Mouse (Mus musculus): ENCODE measurements around the gene Mrpl42.

The Mrpl42 gene

GRCm38 (mm10) chr10:95458050-95458806, 43.5 kb downstream of the Mrpl42 start:
- DNase-seq (ENCODE audit: low read depth, low spot score) = no peak

DNA sequence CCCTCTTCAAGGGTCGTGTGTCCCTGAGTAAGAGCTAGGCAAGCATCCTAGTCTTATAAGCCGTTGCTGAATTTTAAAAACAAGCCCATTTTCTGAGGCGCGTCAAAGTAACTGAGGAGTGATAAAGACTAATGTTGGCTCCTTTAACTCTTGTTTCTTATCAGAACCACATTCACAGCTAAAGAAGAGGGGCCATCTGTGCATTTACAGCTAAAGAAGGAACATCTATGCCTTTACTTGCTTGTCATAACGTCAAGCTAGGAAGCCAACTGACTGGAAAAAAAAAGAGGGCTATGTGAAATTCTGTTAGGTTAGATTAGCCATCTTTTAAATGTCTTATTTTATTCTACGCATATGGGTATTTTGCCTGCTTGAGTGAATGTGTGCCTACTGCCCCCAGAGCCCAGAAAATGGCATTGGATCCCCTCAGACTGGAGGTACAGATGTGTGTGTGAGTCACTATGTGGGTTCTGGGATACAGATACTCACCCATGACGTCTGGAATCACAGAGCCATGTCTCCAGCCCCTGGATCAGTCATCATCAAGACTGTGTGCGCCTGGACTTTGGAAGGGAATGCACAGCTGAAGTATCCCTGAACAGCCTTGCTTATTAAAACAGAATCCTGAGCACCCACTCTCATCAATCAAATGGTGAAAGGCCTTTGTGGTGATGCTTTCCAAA, 44.2 kb downstream of the Mrpl42 start:
- peak; percentile 44 for DNase-seq (ENCODE audit: low read depth, low spot score)

GRCm38 (mm10) chr10:95456103-95456502, 45.6 kb downstream of the Mrpl42 start:
- no peak for DNase-seq (ENCODE audit: low read depth, low spot score)

- DNase-seq (ENCODE audit: low read depth, low spot score) = no peak
These were observed 48.5 kb downstream of the Mrpl42 start for GRCm38 (mm10) chr10:95453282-95453681.

- no peak for DNase-seq (ENCODE audit: low read depth, low spot score)
These were observed 52.7 kb downstream of the Mrpl42 start for GRCm38 (mm10) chr10:95449033-95449432.

DNA sequence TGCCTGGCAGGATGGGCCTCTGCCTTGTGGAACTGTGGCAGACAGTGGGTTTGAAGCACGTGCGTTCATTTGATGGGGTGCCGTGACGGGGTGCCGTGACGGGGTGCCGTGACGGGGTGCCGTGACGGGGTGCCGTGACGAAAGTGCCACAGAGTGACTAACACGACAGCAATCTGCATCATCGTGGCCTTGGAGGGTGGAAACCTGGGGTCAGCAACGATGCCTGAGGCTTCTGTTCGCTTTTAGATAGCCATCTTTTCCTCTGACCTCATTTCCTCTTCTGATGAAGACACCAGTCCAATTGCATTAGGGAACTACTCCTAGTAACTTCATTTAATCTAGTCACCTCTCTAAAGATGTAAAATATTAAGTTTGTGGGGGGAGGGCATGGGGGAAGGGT, 53.8 kb downstream of the Mrpl42 start:
- no peak for DNase-seq (ENCODE audit: low read depth, low spot score)

DNA sequence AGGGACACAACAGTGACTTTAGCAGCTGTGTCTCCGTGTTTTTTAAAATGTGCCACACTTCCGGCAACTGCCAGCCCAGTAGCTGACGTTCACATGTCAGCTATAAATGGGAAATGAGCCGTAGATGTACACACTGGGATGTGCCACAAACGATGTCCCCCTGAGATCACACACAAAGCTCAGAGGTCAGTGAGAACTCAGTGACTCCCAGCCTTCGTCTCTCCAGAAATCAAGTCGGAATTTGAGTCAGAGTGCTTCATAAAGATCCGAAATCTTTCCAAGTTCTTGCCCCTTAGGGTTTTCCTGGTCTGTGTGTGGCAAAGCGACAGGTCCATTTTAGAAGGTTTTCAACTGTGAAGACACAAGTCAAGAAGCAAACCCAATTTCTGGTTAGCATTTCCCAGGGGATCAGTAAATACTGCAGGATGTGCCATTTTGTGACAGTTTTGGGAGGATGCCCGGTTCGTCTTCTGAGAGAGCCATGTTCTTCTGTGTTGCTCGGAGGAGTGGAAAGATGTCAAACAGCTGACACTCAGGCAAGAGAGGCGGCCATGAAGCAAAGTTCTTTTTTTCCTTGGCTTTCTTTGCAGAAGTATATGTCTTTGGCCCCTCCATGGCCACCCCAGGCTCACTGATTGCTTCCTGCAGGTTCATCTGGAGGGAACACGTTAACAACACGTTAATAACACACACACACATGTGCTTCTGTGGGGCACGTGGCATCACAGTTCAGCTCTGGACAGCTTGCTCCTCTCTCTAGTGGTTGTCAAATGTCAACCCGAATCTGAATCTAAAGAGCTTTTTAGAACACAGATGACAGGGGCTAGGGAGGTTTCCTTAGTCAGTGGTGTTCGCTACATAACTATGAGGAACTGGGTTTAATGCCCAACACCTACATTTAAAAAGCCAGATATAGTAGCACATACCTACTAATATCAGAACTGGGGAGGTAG, 56.4 kb downstream of the Mrpl42 start:
- DNase-seq (ENCODE audit: low read depth, low spot score) = peak; percentile 15

DNA sequence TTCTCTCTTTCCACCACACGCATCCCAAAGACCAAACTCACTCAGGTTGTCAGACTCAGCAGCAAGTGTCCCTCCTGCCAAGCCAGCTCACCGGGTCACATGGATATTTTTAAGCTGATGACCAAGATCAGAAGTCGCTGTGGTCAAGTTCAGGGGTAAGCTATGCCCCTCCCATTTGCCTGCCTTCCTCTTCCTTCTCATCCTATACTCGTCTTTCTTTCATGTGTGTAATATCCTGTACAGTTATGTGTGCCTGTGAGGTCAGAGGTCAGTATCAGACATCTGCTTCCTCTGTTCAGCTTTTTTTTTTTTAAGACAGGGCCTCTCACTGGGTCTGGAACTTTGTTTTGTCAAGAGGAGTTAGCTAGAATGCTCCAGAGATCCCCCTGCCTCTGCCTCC, 59.4 kb downstream of the Mrpl42 start:
- no peak for DNase-seq (ENCODE audit: low read depth, low spot score)

DNA sequence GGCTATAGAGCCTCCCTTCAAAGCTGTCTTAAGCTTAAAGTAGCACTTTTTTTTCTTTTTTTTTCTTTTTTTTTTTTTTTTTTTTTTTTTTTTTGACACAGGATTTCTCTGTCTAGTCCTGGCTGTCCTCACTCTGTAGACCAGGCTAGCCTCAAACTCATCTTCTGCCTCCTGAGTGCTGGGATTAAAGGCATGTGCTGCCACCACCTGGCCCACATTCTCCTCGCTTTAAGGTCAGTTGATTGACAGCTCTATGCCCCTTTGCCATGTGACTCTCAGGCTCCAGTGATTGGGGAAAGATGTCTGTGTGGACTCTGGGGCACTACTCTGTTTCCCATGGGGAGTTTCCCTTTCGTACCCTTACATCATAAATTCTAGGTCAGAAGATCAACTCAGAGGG, 61.2 kb downstream of the Mrpl42 start:
- DNase-seq (ENCODE audit: low read depth, low spot score) = no peak

GRCm38 (mm10) chr10:95439718-95440339, 61.9 kb downstream of the Mrpl42 start:
- DNase-seq (ENCODE audit: low read depth, low spot score) = no peak

DNA sequence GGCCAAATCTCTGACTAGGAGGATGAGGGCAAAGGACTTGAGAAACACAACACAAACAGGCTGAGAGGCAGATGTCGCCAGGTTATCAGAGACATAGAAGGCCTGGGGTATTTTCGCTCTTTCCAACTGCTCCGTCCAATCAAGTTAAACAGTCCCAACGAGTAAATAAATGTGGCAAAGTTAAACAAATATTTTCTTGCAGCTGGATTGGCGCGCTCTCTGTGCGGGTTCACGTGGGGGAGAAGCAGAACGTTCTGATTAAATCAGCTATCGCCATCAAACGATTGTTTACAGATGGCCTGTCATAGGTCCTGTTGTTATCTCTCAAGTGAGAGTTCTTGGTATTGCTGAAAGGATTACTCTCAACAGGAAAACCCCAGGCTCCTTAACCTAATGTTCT, 62.8 kb downstream of the Mrpl42 start:
- DNase-seq (ENCODE audit: low read depth, low spot score) = no peak

All from brain, adult 2 months (tissue).